9 mouse cellular contexts compared by ENCODE assay signal in the genomic region with DNA sequence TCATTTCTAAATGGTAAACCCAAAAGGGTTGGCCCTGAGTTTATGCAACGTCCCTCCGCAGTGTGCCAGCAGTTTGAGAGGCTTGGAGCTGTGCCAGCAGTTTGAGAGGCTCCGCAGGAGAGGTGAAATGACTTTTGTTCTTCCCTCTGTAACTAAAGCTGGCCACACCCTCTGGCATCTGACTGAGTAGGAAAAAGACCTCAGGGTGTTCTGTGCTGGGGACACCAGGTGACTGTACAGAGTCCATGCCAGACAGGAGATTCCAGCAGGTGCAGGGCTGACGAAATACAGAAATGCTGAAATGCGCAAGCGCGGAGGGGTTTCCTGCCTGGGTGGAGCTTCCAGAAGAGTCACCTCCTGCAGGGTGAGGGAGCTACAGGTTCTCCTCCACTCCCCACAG. TPM values are rescaled to one million over a fixed set of nuclear protein-coding genes. Genes with fewer than 3 reads are reported as not detected.
A peak's percentile ranks its signal among the peaks of the same experiment; 100 is the strongest.
DNase-seq lines count a peak whose midpoint lies in the region.
"Had no signal": no experiment of that assay in that cellular context is flagged by ENCODE, and none has a peak within 500 bp of the region (broad histone marks: within the 10 kb centered on the region; RNA-seq: fewer than 3 reads in every experiment).

No protein-coding gene starts in this region.

- intact Hi-C loops in left cerebral cortex, postnatal 14 days (cut with DNase I), result loop anchor here (5.0 kb wide), 1 partner anchor 53 kb away; the partner anchor contains the start of gene Itpkb

- no peaks in the 10 kb centered on the region for H3K36me3 ChIP-seq in heart, embryonic 10.5 days

- H3K4me1 ChIP-seq in heart, embryonic 10.5 days, result peaks cover 22% of the 10 kb centered on the region

- peak; percentile 98 for DNase-seq in heart, adult 11 months
- no peak for DNase-seq in heart, embryonic 10.5 days (ENCODE audit: low spot score)
- DNase-seq in adrenal gland, adult 8-10 months, result peak; percentile 60
- peak; percentile 59 for DNase-seq in gastrocnemius, postnatal 25 days
- peak; percentile 96 for DNase-seq in kidney, adult 9 months
- peak; percentile 88 to 92 for DNase-seq in lung, postnatal 4 days
- DNase-seq in thymus, postnatal 0 days (ENCODE audit: low spot score), result peak; percentile 84
- DNase-seq in left cerebral cortex, postnatal 14 days (ENCODE audit: low spot score in 2 of 2), result no peak

- no peaks in the 10 kb centered on the region for H3K9me3 ChIP-seq in heart, embryonic 10.5 days

- no peak overlapping the region for H3K4me3 ChIP-seq in heart, embryonic 10.5 days
- H3K4me3 ChIP-seq: myocyte had no signal

- H3K27ac ChIP-seq in heart, embryonic 10.5 days, result no peak overlapping the region

- WGBS in heart, embryonic 10.5 days, result 45% methylated on average over 7 of the region's 7 CpGs

- peaks cover 3% of the 10 kb centered on the region; the same call in 1 of the 2 replicates for H3K27me3 ChIP-seq in heart, embryonic 10.5 days (ENCODE audit: insufficient read depth, poor library complexity, severe bottlenecking)

RNA-seq across cellular contexts. Expression of gene Psen2, which starts 16.4 kb away (rescaled TPM):
- polyA plus RNA-seq in heart, embryonic 10.5 days (2016; fragmentation: Nextera tagmentation; extraction: Ambion mirVana), result 15.6 and 16.4 TPM in 2 replicates
- 10 to 100 TPM; 33.1 to 43.1 (median 38.4) TPM for total RNA-seq in adrenal gland, adult 8-10 months (2022)
- total RNA-seq in gastrocnemius, postnatal 25 days (2021), result 1 to 10 TPM; 6.8 to 8.4 TPM
- polyA plus RNA-seq in thymus, postnatal 0 days (2015; fragmentation: Nextera tagmentation; extraction: Ambion mirVana), result 9.3 and 11.6 TPM in 2 replicates
- 10 to 100 TPM; 18.1 to 20.8 TPM for total RNA-seq in left cerebral cortex, postnatal 14 days (2021)

RNA-seq across cellular contexts. Expression of gene Itpkb, which starts 50.6 kb away (rescaled TPM):
- 4.0 and 4.6 TPM in 2 replicates for polyA plus RNA-seq in heart, embryonic 10.5 days (2016; fragmentation: Nextera tagmentation; extraction: Ambion mirVana)
- 10 to 100 TPM; 64.4 to 99.3 (median 78.9) TPM for total RNA-seq in adrenal gland, adult 8-10 months (2022)
- 10 to 100 TPM; 16.0 to 18.0 TPM for total RNA-seq in gastrocnemius, postnatal 25 days (2021)
- polyA plus RNA-seq in thymus, postnatal 0 days (2015; fragmentation: Nextera tagmentation; extraction: Ambion mirVana), result 12.4 and 17.6 TPM in 2 replicates
- total RNA-seq in left cerebral cortex, postnatal 14 days (2021), result 10 to 100 TPM; 14.0 to 14.3 TPM

Comparison
In these comparisons a context has a peak if more than half of its experiments do, and no peak if none do; other contexts are left out.
1. DNase-seq: peak in heart, adult 11 months (single experiment), adrenal gland, adult 8-10 months (single experiment), gastrocnemius, postnatal 25 days (single experiment), kidney, adult 9 months (single experiment), lung, postnatal 4 days (2 of 2) and thymus, postnatal 0 days (single experiment); none in heart, embryonic 10.5 days (single experiment) and left cerebral cortex, postnatal 14 days (0 of 2).